Mouse (Mus musculus): Measurements from ENCODE around the gene Ube2a.
A peak's percentile ranks its signal among the peaks of the same experiment; 100 is the strongest.

The Ube2a gene

DNA sequence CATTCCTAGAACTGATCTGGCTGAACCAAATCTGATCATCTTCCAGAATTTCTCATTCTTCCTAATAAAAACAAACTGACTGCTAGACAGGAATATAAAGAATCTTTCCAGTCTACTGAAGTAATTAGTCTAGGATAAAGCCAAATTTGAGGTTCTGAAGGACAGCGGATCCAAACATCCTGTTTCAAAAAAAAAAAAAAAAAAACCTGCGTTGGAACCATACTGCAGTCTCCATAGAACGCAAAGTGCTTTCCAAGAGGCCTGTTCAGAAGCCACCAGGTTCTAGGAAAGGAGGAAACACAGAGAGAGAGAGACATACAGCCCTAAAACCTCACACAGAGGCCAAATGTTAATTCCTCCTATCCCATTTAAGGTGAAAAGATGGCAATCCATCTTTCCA, 28.0 kb downstream of the Ube2a start:
- no peak for DNase-seq (ENCODE audit: low spot score in 2 of 2)

DNA sequence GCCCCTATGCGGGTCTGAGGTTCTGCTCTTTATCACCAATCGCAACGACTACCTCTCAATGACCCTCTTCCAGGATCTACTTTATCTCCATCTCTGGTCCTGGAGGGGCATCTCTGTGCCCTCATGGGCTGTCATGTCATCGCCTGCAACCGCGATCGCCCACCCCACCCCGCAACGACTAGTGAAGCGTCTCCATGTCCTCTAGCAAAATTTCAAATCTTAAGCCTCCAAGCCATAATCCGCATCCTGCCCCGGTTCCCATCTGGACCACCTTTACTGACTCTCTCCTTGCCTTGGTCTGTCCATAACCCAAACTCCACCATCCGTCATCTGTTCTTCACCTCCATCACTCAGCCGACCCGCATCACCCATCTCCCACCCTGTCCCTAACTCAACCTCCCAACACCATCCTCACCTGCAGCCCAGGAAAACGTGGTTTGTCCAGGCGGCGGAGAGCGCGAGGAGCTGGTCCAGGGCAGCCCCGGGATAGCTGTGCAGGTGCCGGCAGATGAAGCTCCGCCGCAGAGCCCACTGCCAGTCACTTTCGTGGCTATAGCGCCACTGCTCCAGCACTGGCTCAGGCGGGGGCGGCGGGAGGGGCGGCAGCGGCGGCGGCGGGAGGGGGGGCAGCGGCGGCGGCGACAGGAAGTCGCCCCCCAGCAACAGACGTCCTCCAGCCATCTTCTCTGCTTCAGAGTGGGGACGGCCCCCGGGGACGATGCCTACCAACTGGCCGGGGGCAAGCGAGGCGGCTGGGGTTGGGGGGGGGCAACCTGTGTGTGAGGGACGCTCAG, 28.8 kb downstream of the Ube2a start, which contains the start of gene Nkrf:
Gene Nkrf (minus strand): TSS at position 579 of the 794 bp plus-strand sequence.
- DNase-seq (ENCODE audit: low spot score in 2 of 2) = peak in 1 of 2 experiments; percentile 5

DNA sequence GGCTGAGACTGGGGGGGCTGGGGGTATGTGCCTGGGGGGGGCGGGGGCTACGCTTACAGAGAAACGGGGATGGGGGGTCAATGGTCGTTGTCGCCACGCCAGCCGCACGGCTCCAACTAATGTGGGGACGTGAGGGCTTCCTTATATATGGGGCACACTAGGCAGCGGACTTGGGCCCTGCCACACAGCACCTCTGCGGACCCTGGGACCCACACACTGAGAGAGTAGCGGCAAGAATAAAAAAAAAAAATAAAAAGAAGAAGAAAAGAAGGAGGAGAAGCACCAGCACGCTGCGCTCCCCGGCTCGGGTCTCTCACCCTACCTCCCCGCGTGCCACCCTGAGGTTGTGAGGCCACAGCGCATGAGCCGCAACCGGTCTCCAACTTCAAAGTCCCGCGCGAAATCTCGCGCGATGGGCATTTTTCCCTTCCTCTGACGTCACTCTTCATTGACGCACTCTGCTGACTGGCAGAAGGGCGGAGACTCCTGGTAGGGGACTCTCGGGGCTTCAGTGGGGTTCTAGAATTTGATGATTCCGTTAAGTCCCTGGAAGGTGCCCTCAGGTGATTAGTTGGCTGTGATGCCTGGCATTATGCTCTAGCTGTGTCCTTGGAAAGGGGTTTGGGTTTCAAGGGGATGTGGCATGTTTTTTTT, 29.5 kb downstream of the Ube2a start:
- DNase-seq (ENCODE audit: low spot score in 2 of 2) = peak; percentile 78 to 84

DNA sequence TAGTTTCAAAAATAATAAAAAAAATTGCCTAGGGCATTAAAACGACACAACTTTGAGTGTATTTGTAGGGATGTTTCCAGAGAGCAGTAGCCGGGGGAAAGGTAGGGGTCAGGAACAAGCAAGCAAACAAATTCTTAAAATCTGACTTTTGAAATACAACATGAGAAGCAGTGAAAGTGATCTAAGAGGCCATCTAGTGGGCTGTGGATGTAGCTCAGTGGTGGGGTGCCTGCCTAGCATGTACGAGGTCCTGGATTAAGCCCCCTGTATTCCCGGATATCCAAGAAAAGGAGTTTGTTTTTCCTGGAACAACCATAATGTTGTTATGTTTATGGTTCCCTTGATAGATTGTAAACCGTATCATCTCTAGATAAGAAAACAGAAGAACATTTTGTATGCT, 32.8 kb downstream of the Ube2a start:
- DNase-seq (ENCODE audit: low spot score in 2 of 2) = no peak

DNA sequence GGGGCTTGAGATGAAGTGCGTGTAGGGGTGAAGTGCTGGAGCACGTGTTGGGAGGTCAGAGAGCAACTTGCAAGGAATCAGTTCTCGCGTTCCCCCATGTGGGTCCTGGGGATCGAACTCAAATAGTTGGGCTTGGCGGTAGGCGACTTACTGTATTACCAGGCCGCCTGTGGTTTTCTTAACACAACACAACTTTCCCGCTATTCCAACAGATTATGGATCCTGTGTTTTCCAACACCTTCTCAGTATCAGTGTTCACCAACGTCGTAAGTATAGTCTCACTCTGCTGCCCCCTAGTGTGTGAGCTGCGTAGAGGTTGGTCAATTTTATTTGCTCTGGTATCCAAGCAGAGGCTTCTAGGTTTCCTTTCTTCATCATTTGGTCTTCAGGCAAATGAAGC, 37.6 kb downstream of the Ube2a start:
- DNase-seq (ENCODE audit: low spot score in 2 of 2) = peak in 1 of 2 experiments; percentile 20

DNA sequence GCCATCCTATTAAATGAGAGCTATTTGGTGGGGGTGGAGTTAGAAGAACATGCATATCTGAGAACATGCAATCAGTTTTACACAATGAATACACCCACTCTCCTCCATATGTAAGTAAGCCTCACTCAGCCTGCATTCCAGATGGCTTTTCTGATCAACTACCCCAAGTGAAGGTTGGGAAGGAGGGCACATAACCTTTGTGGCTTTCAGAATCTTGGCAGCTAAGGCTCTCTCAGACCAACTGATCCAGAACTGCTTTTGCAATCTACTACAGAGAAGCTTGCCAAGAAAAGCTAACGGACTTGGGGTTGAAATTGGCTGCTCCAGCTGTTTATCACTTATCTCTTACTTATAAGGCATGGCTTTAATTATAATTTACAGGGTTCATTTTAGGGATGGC, 44.0 kb downstream of the Ube2a start:
- no peak for DNase-seq (ENCODE audit: low spot score in 2 of 2)

DNA sequence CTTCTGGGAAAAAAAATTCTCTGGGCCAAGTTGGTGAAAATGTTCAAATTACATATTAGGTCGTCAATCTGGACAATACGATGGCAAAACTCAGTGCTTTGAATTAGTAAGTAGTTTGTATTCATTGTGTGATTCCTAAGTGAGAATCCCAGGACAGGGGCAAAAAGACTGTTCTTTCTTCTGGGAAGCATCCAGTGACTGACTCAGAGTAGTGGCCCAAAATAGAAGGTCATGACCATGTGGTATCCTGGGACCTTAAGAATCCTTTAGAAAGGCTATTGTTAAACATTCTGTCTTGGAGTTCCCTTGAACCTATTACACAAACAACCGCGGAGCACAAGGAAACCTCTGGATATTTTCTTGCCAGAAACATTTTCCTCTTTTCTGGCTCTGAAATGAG, 47.6 kb downstream of the Ube2a start:
- no peak for DNase-seq (ENCODE audit: low spot score in 2 of 2)

DNA sequence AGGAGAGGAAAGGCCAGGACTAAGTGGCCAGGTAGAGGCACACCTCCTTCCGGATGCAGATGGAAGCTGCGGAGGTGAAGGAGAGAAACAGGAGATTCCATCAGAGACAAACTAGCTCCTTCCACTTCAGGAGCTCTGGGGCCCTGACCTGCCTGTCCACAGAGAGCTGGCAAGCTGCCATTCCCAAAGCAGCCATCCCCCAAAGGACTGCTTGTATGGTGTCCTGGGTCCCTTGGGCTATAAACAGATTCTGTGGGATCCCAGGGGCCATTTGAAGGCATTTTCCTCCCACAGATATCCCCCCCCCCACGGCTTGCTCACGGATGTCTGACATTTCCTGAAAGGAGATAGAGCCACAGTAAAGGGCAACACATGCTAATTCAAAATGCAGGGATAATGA, 55.1 kb downstream of the Ube2a start:
- DNase-seq (ENCODE audit: low spot score in 2 of 2) = no peak

DNA sequence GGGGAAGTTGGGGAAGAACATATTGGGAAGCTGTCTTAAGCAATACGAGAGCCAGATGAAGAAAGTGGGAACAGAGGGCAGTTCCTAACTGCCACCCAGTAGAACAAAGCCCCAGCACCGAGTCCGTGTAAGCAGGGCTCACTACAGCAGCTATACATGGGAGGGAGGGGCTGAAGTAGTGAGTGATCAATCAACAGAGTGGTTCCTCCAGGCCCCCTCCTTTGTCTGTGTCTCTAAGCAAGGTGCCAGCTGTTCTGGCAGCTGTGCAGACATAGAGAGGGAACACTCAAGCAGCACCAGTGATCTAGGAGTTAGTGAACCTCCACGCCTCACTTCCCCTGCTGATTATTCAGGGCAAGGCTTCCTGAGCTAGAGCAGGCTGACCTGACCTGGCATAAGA, 56.0 kb downstream of the Ube2a start:
- no peak for DNase-seq (ENCODE audit: low spot score in 2 of 2)

DNA sequence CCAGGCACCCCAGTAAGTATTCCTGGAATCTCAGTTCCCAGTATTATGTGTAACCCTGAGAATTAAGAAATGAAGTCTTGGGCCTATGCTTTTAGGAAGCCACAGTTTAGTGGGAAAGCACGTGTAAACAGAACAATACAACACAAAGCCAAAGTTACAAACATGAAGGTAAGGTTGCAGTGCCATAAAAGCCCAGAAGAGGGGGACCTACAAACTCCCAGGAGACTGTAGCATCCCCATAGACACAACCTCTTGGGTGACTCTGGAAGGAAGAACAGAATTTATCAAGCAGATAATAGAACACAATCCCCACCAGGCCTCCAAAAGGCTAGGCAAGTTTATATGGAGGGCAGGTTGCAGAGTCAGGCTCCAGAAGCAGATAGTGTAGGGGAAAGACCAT, 56.9 kb downstream of the Ube2a start:
- DNase-seq (ENCODE audit: low spot score in 2 of 2) = no peak
